Mouse (Mus musculus): ENCODE data around the gene Agr3. TPM values are rescaled to one million over a fixed set of nuclear protein-coding genes. Genes with fewer than 3 reads are reported as not detected.

Agr3 gene
- polyA plus RNA-seq, 1 experiment from 2014 or later = not detected

DNA sequence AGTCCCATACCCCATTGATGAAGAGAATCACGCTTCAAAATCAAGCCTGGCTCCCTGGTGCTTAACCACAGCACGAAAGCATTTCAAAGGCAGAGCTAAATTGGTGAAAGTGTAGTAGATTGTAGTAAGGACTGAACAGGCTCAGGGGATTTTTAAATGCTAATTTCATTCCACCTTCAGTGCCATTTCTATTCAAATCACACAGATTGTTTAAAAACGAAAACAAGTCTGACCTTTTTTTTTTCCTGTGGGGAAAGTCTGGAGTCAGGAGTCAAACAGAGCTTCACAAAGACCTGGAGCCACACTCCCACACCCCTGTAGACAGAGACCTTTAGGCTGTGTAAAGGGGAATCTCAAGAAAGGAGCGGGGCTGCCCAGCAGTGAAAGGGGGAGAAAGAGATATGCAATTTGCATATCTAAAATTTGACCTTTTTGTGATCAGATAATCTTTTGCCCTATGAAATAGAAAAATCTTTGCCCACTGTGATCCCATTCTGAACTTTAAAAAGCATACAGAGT, 28.6 kb upstream of the Agr3 start:
- TF ChIP-seq EP300 (IDR thresholded peaks at IDR 0.05; ENCODE audit: low read depth) (no peak), CTCF (IDR thresholded peaks at IDR 0.05; ENCODE audit: low read depth) (no peak)
- Histone ChIP-seq H3K4me1 (ENCODE audit: insufficient read depth) (no peaks in the 10 kb centered on the region), H3K27ac (ENCODE audit: low read depth) (no peak overlapping the region), H3K9me3 (ENCODE audit: low read length) (no peaks in the 10 kb centered on the region; the same call in 1 of the 2 replicates), H3K4me3 (ENCODE audit: low read depth, low read length) (peak overlapping the region; percentile 34), H3K36me3 (replicated peaks; ENCODE audit: insufficient read depth, low read length) (no peaks in the 10 kb centered on the region), H3K4me2 (ENCODE audit: low read depth, low read length) (peak overlapping the region; percentile 65), H3K9ac (replicated peaks) (no peak overlapping the region), H3K27me3 (ENCODE audit: insufficient read depth, low read length) (no peaks in the 10 kb centered on the region)
- DNase-seq (no peak), ATAC-seq (no peak)
- WGBS (ENCODE audit: insufficient replicate concordance) = 38% methylated on average over 4 of the region's 4 CpGs

DNA sequence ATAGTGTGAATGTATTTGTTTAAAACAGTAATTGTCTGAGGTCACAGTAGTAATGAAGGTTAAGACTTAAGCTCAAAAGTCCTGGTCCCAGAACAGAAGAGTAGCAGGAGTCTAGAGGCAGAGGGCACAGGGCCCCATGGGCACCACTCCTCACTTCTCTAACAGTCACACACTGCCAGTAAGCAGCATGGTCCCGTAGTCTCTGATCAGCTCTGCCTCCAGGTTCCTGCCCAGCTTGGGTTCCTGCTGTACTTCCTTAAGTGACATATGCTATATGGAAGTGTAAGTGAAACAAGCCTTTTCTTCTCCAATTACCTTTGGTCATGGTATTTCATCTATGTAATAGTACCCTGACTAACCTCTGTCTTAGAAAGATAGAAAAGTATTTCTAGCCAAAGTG, 14.8 kb upstream of the Agr3 start:
- DNase-seq (no peak), ATAC-seq (no peak)
- H3K4me3 ChIP-seq (ENCODE audit: low read depth, low read length) = no peak overlapping the region
- 61% methylated on average over 1 of the region's 1 CpGs for WGBS (ENCODE audit: insufficient replicate concordance)
- H3K4me1 ChIP-seq (ENCODE audit: insufficient read depth) = no peaks in the 10 kb centered on the region
- no peaks in the 10 kb centered on the region for H3K9me3 ChIP-seq (ENCODE audit: low read length)
- H3K27me3 ChIP-seq (ENCODE audit: insufficient read depth, low read length) = no peaks in the 10 kb centered on the region
- TF ChIP-seq EP300 (IDR thresholded peaks at IDR 0.05; ENCODE audit: low read depth) = no peak
- no peak for TF ChIP-seq CTCF (IDR thresholded peaks at IDR 0.05; ENCODE audit: low read depth)
- H3K4me2 ChIP-seq (ENCODE audit: low read depth, low read length) = no peak overlapping the region
- H3K9ac ChIP-seq (replicated peaks) = no peak overlapping the region
- H3K36me3 ChIP-seq (replicated peaks; ENCODE audit: insufficient read depth, low read length) = no peaks in the 10 kb centered on the region
- H3K27ac ChIP-seq (ENCODE audit: low read depth) = no peak overlapping the region

DNA sequence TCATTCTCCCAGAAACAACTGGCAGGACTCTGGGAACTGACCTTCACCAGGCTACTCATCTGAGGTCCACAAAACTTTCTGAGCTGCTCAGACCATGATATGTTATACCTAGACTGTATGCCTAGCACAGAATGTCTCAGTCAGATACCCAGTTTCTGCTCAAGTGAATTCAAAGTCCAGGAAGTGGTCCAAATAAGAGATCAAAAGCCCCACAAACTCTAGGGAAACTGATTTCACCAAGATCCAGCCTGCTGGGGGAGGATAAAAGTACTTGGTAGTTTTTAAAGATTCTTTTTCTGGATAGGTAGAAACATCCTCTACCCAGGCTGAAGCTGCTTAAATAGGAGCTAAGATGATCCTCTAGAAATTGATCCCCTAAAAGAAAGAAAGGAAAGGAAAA, 9.6 kb upstream of the Agr3 start:
- Histone ChIP-seq H3K27me3 (ENCODE audit: insufficient read depth, low read length) (no peaks in the 10 kb centered on the region), H3K4me1 (ENCODE audit: insufficient read depth) (no peaks in the 10 kb centered on the region), H3K27ac (ENCODE audit: low read depth) (no peak overlapping the region), H3K4me3 (ENCODE audit: low read depth, low read length) (no peak overlapping the region), H3K36me3 (replicated peaks; ENCODE audit: insufficient read depth, low read length) (no peaks in the 10 kb centered on the region), H3K4me2 (ENCODE audit: low read depth, low read length) (no peak overlapping the region), H3K9ac (replicated peaks) (no peak overlapping the region), H3K9me3 (ENCODE audit: low read length) (no peaks in the 10 kb centered on the region)
- ATAC-seq (no peak), DNase-seq (no peak)
- TF ChIP-seq CTCF (IDR thresholded peaks at IDR 0.05; ENCODE audit: low read depth) (no peak), EP300 (IDR thresholded peaks at IDR 0.05; ENCODE audit: low read depth) (no peak)

GRCm38 (mm10) chr12:35916467-35916866, 9.0 kb upstream of the Agr3 start:
- Histone ChIP-seq H3K9ac (replicated peaks) (no peak overlapping the region), H3K36me3 (replicated peaks; ENCODE audit: insufficient read depth, low read length) (no peaks in the 10 kb centered on the region), H3K4me2 (ENCODE audit: low read depth, low read length) (no peak overlapping the region), H3K4me3 (ENCODE audit: low read depth, low read length) (no peak overlapping the region), H3K27me3 (ENCODE audit: insufficient read depth, low read length) (no peaks in the 10 kb centered on the region), H3K27ac (ENCODE audit: low read depth) (no peak overlapping the region), H3K9me3 (ENCODE audit: low read length) (no peaks in the 10 kb centered on the region), H3K4me1 (ENCODE audit: insufficient read depth) (no peaks in the 10 kb centered on the region)
- TF ChIP-seq CTCF (IDR thresholded peaks at IDR 0.05; ENCODE audit: low read depth) (no peak), EP300 (IDR thresholded peaks at IDR 0.05; ENCODE audit: low read depth) (no peak)
- no peak for ATAC-seq
- 77% methylated on average over 1 of the region's 1 CpGs for WGBS (ENCODE audit: insufficient replicate concordance)
- DNase-seq = no peak

GRCm38 (mm10) chr12:35918031-35918430, 7.4 kb upstream of the Agr3 start:
- Histone ChIP-seq H3K27me3 (ENCODE audit: insufficient read depth, low read length) (no peaks in the 10 kb centered on the region), H3K9ac (replicated peaks) (no peak overlapping the region), H3K9me3 (ENCODE audit: low read length) (no peaks in the 10 kb centered on the region), H3K4me2 (ENCODE audit: low read depth, low read length) (no peak overlapping the region), H3K36me3 (replicated peaks; ENCODE audit: insufficient read depth, low read length) (no peaks in the 10 kb centered on the region), H3K27ac (ENCODE audit: low read depth) (no peak overlapping the region), H3K4me1 (ENCODE audit: insufficient read depth) (no peaks in the 10 kb centered on the region), H3K4me3 (ENCODE audit: low read depth, low read length) (no peak overlapping the region)
- TF ChIP-seq EP300 (IDR thresholded peaks at IDR 0.05; ENCODE audit: low read depth) (no peak), CTCF (IDR thresholded peaks at IDR 0.05; ENCODE audit: low read depth) (no peak)
- no peak for ATAC-seq
- 69% methylated on average over 1 of the region's 1 CpGs for WGBS (ENCODE audit: insufficient replicate concordance)
- no peak for DNase-seq

GRCm38 (mm10) chr12:35927804-35928203, 2.4 kb downstream of the Agr3 start:
- Histone ChIP-seq H3K27me3 (ENCODE audit: insufficient read depth, low read length) (no peaks in the 10 kb centered on the region), H3K4me1 (ENCODE audit: insufficient read depth) (no peaks in the 10 kb centered on the region), H3K4me2 (ENCODE audit: low read depth, low read length) (no peak overlapping the region), H3K36me3 (replicated peaks; ENCODE audit: insufficient read depth, low read length) (no peaks in the 10 kb centered on the region), H3K9ac (replicated peaks) (no peak overlapping the region), H3K4me3 (ENCODE audit: low read depth, low read length) (no peak overlapping the region), H3K27ac (ENCODE audit: low read depth) (no peak overlapping the region), H3K9me3 (ENCODE audit: low read length) (no peaks in the 10 kb centered on the region)
- no peak for DNase-seq
- 53% methylated on average over 2 of the region's 2 CpGs for WGBS (ENCODE audit: insufficient replicate concordance)
- no peak for TF ChIP-seq CTCF (IDR thresholded peaks at IDR 0.05; ENCODE audit: low read depth)
- no peak for TF ChIP-seq EP300 (IDR thresholded peaks at IDR 0.05; ENCODE audit: low read depth)
- ATAC-seq = no peak

DNA sequence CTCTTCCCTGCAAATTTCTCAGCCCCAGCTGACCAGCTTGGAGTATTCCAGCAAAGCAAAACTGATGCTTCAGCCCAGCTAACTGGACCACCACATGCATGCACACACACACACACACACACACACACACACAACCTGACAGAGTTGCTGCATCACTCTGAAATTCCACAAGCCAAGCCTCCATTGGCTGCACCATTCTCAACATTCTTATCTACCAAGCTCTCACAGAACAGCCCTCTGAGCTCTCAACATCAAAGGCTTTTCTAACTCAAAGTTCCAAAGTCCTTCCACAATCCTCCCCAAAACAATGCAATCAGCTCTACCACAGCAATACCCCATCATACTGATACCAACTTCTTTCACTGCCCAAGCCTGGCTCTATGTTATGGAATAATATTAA, 7.4 kb downstream of the Agr3 start:
- DNase-seq = no peak
- Histone ChIP-seq H3K4me3 (ENCODE audit: low read depth, low read length) (no peak overlapping the region), H3K4me1 (ENCODE audit: insufficient read depth) (no peaks in the 10 kb centered on the region), H3K4me2 (ENCODE audit: low read depth, low read length) (no peak overlapping the region), H3K27ac (ENCODE audit: low read depth) (no peak overlapping the region), H3K9me3 (ENCODE audit: low read length) (no peaks in the 10 kb centered on the region), H3K36me3 (replicated peaks; ENCODE audit: insufficient read depth, low read length) (no peaks in the 10 kb centered on the region), H3K27me3 (ENCODE audit: insufficient read depth, low read length) (no peaks in the 10 kb centered on the region), H3K9ac (replicated peaks) (no peak overlapping the region)
- no peak for ATAC-seq
- TF ChIP-seq EP300 (IDR thresholded peaks at IDR 0.05; ENCODE audit: low read depth) = no peak
- no peak for TF ChIP-seq CTCF (IDR thresholded peaks at IDR 0.05; ENCODE audit: low read depth)

Measured in liver, postnatal 0 days (tissue).